Mouse (Mus musculus) cerebellum, adult 2 months (tissue): ENCODE data around the gene Iqcd.

Experiments used
- CTCF ChIP-seq: fragments of 200-500 bp; IDR thresholded peaks from 2 replicates; pipeline ENCODE4 v1.5.1; 2011; ENCODE audit warnings: low read depth, mild to moderate bottlenecking, control low read depth, low read length, moderate library complexity, borderline replicate concordance; ENCODE audit not compliant: insufficient read depth
- POLR2A ChIP-seq: fragments of 200-500 bp; IDR thresholded peaks from 2 replicates; pipeline ENCODE4 v1.6.1; 2011; ENCODE audit warnings: low read length, control low read depth, borderline replicate concordance; ENCODE audit not compliant: insufficient read depth

DNA sequence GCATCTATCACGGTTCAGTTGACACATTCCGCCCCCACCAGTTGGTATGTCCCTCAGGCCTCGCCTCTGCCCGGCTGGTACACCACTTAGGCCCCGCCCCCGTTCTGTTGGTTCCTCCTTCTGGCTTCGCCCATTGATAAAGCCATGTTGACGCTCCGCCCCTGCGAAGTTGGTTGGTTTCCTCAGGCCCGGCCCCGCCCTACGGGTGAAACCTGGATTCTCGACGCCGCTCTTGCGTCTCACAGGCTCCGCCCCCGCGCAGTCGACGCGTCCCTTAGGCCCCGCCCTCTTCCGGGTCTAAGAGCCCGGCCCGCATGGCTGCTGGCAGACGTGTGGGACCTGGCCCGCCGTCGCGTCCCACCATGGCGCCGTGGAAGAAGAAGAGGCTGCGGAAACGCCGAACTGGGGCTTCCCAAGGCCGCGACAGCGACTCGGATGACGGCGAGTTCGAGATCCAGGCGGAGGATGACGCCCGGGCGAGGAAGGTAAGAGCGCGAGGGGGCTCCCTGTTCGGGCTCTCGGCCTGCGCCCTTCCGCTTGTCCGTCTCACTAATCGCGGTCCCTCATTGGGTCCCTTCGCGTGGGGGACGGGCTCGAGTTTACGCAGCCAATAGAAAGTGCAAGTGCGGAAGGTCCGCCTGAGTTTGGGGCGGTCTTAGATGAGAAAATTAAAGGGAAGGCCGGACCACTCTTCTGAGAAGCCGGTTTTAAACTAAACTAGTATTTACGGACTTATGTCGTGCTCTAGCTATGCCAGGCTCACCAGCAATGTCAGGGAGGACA is 24.2 kb downstream of the Iqcd start:
- no peak for TF ChIP-seq CTCF
- TF ChIP-seq POLR2A, result peak; percentile 69
